Mouse (Mus musculus) gastrocnemius, postnatal 25 days (tissue): Measurements from ENCODE around the gene Adamtsl1. TPM values are rescaled to one million over a fixed set of nuclear protein-coding genes. Genes with fewer than 3 reads are reported as not detected.
A peak's percentile ranks its signal among the peaks of the same experiment; 100 is the strongest.

ENCODE experiments used
- DNase-seq: peaks from one replicate; pipeline ENCODE4 v3.0.0; 2022
- total RNA-seq, 2 experiments: library from RNA; stranded (reverse); gene quantifications; 1 replicate in 1 of 2; 2 replicates in 1 of 2; pipeline ENCODE4 v1.2.3; 2021

Adamtsl1 gene
- total RNA-seq, 2 experiments from 2014 or later = 6.0 to 9.7 TPM

DNA sequence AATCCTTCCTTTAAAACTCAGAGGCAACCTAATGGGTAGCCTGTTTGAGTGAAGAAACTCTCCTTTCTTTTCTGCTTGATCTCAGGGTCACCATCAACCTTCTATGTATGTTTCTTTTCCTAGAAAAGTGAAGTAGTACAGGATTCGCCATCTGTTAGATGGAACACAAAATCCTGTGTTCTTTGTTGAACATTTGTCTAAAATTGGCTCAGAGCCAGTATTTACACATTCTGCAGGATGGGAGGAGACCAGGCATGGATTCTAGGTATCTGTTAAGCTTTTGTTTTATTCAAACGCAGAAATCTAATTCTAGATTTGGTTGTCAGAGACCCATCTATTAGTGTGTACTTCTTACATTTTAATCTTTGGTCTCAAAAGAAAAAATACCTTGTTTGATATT is 811.4 kb downstream of the Adamtsl1 start:
- no peak for DNase-seq

DNA sequence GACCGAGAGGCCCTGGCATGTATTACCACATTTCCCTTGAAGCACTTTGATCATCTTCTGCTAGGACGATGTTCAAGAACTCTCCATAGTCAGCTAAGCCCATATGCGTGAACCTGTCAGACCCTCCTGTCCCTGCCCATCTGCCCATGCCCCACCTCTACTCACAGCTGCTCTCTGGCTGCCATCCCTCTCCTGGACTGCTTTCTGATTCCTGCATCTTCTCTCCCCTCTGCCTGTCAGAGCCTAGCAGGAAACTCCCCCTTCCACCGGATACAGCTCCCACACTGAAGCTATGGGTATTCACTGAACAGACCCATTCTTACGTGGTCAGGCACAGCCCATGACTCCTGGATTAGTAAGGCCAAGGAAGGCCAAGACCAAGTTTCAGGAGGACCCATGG is 812.0 kb downstream of the Adamtsl1 start:
- no peak for DNase-seq

DNA sequence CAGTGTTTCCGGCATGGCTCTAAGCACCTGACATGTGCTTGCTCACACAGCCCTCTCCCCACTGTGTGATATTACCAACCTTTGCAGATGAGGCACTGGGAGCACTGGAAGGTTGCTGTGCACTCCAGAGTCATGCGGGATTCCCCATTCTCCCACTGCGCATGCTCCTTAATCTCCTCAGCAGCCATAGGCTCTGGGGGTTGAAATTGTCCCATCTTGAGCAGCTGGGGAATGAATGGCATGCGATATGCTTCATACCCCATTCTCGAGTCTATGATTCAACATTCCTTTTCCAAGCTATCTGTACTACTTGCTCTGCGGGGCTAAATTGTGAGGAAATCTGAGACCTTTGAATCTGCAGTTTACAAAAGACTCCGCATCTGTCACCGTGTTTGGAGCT is 812.7 kb downstream of the Adamtsl1 start:
- no peak for DNase-seq

DNA sequence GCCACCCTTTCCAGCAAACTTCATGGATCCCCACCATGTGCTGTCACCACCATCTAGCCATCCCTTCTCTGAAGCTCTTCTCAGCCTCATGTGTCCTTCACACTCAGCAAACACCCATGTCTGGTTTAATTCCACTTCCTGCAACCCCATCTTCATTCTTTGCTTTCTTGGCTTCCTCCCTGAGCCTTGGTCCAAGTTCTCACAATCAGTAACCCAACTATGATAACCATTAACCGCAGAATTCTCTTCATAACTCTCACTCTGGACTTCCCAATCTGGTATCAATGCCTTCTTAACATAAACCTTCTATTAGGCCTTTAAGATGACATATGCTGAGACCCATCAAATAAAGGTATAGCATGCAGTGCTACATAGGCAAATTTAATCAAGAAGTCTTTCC is 815.5 kb downstream of the Adamtsl1 start:
- no peak for DNase-seq

DNA sequence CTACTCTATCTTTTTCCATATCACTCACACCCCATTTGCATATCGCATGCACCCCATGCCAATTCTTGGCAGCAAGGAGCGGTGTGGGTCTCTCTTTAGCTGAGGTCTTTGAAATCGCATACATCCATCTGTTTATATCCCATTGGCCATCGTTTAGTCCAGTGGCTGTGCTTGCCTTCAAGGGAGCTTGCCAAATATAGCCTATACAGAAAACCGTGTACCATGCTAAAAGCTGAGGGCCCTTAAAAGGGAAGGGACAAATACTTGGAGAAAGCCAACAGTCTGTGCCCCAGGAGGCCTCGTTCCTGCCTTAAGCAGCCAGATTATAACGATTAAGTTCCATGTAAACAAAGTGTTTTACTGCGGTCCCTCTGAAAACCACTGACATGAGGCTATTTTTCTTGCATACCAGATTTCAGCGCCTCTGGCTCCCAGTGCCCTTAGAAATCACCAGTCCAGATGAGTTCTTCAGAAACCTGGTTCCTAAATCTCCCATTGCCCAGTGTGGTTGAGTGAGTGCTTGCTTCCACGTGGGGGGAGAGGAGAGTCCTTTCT is 822.0 kb downstream of the Adamtsl1 start:
- no peak for DNase-seq

DNA sequence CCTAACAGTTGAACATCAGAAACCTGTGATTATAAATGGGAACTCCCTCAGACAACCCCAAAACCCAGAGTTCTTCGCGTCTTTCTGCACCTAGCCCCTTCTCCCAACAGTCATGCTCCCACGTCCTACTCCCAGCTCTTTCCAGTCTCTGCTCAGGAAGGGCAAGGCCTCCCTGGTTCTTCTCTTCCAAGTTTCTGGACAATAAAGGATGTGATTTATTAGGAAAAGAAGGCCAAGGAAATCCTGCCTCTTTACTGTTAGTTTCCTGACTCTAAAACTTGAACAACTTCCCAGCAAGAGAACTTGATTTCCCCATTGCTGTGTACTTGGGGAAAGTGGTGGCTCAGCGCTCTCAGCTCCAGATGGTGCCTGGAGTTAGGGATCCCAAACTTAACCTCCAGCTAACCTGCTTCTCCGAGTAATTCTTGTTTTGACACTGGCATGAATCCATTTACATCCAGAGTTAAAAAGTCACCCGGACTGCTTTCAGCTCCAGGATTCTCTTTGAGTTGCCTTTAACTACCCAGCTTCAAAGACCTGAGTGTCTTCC is 823.3 kb downstream of the Adamtsl1 start:
- no peak for DNase-seq

DNA sequence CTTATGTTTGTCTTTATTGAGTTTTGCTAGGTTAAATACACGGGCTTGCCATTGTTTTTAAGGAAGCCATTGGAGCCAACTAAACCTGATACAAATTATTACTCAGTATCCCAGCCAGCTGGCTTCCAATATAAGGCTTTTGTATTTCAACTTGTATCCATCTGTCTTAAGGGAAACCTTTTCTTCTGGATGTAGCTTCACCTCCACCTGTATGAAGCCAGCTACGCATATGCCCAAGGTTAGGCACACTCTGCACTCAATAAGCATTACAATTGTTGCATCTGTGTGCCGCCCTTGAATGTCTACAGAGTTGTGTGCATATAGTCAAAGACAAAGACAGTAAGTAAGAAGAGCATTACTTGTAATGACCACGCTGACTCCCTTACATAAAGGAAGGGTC is 835.4 kb downstream of the Adamtsl1 start:
- DNase-seq = no peak

DNA sequence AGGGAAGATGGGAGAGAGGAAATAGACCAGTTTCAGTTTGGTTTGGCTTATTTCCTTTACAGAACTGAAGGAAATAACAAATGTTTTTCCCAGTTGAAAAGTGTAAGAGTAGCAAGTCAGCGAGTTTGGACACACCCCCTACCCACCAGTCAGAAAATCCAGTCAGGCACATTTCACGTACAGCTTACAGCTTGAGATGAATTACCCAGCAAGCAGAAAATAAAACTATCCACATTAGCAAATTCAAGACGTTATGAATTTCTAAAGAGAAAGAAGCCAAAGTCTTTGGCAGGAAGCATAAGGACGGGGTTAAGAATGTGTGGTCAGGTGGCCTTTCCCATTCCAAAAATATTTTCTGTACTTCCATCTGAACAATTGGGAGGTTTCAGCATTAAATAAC is 838.1 kb downstream of the Adamtsl1 start:
- no peak for DNase-seq

DNA sequence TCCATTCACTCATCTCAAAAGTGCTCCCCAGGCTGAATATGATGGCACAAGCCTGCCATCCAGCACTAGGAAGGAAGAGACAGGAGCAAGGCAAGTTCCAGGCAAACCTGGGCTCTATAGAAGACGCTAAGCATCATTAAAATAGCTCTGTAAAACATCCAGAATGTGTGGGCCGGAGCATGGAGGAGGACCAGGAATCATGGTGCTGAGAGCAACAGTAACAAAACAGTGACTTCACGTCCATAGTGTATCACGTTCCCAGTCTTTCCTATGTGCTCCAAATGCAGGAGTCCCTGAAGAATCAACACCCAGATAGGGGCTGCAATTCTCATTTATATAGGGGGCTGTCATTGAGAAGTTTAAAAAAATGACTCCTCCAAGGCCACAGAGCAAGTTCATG is 839.6 kb downstream of the Adamtsl1 start:
- no peak for DNase-seq

DNA sequence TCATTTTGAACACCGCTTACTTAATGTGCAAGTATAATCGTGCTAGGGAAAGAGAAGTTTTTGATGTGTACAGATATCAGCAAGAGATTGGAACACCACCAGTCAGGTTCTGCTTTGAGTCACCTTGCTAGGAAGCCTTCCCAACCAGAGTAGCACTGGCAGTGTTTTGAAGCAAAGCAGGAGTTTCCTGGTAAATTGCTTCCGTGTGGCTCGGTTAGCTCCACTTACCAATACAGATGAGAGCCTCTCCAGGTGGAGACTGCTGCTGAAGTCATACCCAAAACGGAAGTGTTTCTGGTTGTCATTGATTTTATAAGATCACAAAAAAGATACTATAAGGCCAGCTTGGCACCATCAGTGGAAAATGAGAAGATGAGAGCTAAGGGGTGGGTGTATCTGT is 845.4 kb downstream of the Adamtsl1 start:
- DNase-seq = no peak

DNA sequence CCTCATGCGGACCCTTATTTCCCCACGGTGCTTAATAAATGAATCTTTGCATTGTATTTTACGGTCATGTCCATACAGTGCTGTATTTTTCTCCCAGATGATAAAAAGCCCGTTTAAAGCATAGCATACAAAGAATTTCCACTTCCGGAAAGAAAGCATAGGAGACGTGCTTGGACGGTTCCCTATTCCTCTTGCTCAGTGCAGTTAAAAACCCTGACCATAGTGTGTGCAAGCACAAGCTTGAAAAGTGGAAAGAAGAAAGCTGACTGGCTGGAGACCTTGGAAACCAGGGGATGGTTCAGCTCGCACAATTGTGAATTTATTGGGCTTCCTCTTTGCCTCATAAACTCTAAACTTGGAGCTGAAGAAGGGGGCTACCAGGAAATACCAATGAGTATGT is 855.1 kb downstream of the Adamtsl1 start:
- no peak for DNase-seq

DNA sequence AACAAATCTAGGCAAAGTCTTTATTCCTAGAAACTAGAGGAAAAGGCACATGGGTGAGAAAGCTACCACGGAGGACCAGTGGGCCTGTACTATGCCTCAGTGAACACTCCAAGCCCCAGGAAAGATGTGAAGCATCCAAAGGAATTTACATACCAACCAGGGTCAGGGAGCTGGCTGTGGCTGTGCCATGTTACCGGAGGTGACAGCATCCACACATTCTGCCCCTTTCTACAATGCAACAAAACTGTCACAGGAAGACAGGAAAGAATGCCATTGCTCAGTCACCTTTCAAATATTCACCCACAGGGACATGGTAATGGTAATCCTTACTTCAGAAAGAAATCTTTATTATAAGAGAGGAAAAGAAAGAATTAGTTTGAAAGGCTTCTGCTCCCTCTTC is 859.2 kb downstream of the Adamtsl1 start:
- no peak for DNase-seq

DNA sequence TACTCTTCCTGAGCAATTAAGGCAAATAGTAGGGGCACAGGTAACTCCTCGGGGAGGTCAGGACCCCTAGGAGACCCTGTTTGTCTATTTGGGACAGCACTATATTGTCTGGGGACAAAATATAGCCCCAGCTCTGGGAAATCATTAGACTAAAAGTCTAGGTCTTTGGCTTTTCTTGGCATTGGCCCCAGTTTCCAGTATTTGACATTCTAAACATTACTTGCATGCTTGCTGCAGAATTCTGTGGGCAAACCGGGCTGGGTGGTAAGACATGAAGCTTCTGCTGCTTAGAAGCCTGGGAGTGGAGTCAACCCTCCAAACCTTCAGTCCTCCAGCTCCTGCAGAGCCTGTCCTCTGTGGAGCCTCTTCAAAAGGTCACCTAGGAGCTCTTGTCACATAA is 869.2 kb downstream of the Adamtsl1 start:
- no peak for DNase-seq

DNA sequence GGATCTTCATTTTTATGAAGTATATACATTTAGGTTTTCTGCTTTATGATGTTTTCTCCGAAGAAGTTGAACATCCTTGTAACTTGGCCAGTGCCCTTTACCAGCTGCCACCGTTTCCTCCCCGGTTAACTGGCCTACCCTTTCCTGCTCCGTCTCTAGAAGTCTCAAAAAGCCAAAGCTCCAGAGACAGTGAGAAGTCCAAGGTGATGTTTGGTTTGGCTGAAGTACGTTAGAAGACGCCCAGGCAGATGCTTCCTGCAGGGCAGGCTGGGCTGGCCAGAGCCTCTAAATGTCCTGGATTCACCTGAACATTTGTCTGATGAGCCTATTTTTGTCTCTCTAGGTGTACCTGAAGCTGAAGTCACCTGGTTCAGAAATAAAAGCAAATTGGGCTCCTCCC is 871.1 kb downstream of the Adamtsl1 start:
- DNase-seq = no peak

DNA sequence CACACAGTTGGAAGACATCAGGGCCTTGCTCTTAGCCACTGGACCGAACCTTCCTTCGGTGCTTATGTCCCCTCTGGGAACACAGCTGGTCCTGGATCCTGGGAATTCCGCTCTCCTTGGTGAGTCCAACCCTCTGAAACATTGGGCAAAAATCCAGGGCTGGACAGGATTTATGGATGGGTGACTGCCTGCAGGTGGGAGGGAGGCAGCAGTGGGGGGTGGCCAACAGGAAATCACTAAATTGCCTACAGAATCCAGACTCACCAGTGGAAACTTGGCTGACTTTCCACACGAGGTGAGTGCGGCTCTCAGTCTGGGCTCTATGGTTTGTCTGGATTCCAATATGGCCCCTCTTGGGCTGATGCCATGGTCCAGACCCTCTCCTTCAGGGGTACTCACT is 874.5 kb downstream of the Adamtsl1 start:
- peak; percentile 46 for DNase-seq

DNA sequence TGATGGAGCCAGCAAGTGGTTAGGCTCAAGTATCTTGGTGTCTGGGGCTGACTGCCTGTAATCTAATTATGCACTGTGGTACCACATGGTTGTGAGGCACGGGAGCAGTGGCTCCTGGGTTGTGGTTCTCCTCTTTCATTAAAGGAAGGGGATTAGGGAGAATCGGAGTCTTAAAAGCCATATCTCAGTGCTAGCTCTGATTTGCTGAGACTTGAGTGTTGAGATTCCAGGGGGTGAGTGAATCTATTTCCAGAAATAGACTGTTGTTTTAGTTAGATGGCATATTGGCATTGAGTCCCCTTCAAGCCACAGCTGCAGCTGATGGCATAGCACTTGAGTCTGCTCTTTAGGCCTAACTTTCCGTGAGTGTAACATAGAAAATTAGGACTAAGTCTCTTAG is 877.2 kb downstream of the Adamtsl1 start:
- DNase-seq = no peak

DNA sequence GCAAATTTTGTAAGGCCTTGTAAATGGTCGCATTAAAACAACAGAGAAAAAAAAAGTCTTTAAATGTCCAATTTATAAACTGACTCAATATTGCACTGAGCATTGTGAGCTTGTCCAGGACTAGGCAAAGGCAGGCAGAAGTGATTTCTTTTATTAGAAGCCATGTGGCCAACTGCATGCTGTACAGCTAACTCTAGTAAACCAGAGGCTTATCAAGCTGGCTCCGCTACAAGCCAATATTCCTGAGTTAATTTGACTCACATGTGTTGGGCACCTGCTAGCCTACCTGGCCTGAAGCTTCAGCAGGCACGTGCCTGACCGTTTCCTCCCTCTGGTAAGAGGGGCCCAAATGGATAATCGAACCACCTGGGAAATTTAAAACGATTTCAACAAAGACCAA is 881.7 kb downstream of the Adamtsl1 start:
- no peak for DNase-seq

DNA sequence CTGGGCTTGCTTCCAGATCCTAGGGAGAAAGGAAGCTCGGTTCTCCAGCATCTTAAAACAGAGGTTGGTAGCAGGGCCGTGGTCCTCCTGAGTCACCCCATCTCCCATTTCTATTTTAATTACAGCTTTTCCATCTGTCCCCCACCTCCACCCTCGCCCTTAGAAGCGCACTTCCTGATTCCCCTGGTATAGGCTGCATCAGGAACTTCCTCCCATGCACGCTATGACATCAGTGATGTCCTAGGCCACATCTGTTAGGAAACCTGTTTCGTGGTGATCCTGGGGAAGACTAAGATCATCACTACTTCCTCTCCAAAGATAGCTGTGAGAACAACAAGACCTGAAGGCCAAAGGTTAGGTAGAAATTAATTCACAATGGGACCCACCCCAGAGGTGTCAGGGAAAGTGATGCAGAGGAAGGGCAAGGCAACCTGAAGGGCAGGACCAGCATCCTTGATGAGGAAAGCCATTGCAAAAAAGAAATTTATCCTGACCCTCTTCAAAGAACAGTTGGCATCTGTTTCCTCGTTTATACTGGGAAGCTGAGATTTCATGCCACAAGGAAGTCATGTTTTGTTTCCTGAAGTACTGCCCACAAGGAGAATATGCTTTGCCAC is 882.8 kb downstream of the Adamtsl1 start:
- no peak for DNase-seq

DNA sequence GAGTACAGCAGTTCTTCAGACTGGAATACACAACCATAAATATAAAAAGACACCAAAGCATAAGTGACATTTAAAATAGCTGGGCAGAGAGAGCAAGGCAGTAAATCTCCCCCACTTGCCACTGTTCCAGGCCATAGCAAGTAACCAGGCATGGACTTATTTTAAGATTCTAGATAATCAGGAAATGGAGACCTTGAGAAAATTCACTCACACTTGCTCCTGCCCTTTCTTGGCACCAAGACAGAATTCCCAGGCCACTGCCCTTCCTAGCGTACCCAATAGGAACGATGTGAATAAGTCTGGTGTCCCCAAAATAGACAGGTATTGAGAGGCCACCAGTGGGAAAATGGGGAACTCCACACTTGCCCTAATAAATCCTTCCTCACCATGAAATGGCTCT is 883.5 kb downstream of the Adamtsl1 start:
- DNase-seq = no peak

DNA sequence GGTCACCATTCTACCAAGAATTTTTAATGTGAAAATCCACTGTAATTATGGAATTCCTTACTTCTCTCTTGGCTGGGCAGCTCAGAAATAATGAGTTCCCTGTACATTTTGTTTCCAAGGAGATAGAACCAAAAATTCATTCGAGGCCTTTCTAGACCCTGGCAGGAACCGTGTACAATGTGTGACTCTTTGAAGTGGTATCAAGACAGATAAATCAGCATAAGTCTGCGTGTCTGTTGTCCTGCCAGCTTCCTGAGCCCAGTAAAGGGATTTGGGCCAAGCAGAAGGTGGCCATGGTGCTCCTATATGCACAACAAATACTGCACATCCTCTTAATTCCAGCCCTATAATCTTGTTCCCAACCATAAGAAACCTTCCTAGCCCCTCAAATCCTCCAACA is 887.1 kb downstream of the Adamtsl1 start:
- DNase-seq = no peak

DNA sequence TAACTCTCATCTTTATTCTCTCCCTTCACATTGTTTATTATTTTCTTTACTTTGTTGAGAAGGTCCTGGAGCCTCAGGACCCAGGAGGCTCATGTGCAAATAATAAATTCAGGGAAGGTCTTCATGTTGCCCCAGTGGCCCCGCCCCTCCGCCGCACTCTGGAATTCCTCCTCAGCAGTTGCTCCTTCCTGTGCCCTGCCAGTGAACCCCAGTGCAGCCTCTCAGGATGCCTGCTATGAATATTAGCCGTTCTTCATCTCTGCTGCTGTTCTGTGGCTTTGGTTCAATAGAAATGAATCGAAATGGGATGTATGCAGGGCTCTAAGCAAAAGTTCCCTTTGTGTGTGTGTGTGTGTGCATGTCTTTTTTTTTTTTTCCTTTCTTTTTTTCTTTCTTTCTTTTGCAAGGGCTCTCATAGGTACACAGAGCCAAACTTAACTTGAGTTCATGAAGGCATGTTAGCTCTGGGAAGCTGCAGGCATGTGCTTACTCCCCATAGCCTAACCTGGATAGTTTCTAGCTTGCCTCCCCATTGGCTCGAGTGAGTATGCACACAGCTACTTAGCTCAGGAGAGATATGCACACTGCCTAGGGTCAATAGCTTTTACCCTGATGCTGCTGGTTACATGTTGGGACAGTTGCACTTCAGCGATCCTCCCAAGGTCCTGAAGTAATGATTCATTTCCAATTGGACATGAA is 892.7 kb downstream of the Adamtsl1 start:
- DNase-seq = no peak

DNA sequence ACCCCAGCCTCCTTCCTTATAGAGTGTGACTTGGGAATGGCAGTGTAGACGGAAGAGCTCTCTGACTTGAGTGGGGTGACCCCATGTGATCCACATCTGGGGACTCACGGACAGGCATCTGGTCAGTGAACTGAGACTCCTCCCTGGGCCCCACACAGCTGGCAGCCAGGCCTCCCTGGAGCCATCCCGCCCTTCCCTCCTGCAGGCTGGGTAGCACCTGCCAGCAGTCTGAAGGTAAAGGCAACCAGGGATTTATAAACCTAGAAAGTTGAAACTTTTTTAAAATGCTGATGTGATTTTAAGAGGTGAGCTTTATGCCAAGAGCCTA is 893.2 kb downstream of the Adamtsl1 start:
- DNase-seq = no peak

DNA sequence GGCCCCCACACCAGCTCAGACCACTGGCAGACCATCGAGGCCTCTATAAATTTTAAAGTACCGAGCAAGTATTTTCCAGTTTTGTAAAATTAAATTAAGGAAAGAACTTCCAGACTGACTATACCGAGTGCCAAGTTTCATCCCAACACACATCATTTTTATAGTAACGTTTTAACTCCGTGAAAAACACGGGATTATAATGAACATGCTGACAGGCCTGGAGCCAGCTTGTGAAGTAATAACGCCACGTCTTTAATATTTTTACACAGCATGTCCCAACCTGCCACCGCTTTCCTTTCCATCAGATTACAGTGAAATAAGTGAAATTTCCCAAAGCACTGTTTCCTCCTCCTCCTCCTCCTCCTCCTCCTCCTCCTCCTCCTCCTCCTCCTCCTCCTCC is 894.4 kb downstream of the Adamtsl1 start:
- no peak for DNase-seq

DNA sequence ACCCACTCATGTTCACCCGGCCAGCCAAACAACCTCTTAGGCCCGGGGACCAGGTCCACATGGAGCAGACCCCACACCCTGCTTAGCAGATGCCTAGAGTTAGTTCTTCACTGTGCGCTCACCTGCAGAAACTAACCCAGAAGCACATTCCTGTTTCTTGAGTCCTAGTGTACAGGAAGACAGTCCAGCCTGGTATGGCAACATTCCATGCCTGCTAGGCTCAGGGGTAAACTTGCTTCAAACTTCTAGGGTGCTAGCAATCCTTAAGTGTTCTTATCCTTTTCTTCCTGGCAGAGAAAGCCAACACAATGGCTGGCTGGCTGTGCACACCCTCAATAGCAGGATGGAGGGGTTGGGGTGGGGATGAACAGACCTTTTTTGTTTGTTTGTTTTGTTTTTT is 897.0 kb downstream of the Adamtsl1 start:
- no peak for DNase-seq
